In the genomic region with DNA sequence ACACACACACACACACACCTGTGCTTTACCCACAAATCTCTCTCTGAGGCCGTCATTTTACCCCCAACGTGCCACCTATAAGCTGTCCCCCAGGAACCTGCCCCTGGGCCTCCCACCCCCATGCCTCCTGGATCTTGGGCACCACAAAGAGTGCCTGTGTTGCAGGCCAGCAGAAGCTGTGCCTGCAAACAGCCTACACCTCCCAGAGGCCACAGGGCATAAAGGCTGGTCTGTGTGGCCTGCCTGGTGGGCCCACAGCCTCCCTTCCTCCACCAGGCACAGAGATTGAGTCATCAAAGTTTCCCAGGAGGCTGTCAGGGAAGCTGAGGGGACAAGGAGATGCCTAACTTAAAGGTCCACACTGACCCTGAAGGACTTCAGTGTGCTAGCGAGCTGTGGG, we compare ENCODE assay signal across 12 mouse cellular contexts.
A peak's percentile ranks its signal among the peaks of the same experiment; 100 is the strongest.
DNase-seq lines count a peak whose midpoint lies in the region; ATAC-seq lines count a peak whose summit lies in the region.
"Had no signal": no experiment of that assay in that cellular context is flagged by ENCODE, and none has a peak within 500 bp of the region (broad histone marks: within the 10 kb centered on the region; RNA-seq: fewer than 3 reads in every experiment).

No protein-coding gene starts in this region.

- H3K27ac ChIP-seq in heart, embryonic 14.5 days (replicated peaks in 1 of 2; ENCODE audit: control insufficient read depth in 1 of 2, insufficient read depth in 1 of 2, low read depth in 2 of 2, low read length in 2 of 2) = peak overlapping the region; percentile 41; a peak in 2 of 4 replicates
- H3K27ac ChIP-seq in midbrain, embryonic 11.5 days (ENCODE audit: low read depth, low read length) = no peak overlapping the region
- H3K27ac ChIP-seq in midbrain, embryonic 13.5 days = no peak overlapping the region
- no peak overlapping the region for H3K27ac ChIP-seq in hindbrain, embryonic 14.5 days
- peak overlapping the region; percentile 81; the same call in 1 of the 2 replicates for H3K27ac ChIP-seq in limb, embryonic 13.5 days
- H3K27ac ChIP-seq in liver, embryonic 12.5 days = no peak overlapping the region

- H3K27me3 ChIP-seq in heart, embryonic 14.5 days (ENCODE audit: control insufficient read depth, insufficient read depth, low read length) = no peaks in the 10 kb centered on the region
- no peaks in the 10 kb centered on the region for H3K27me3 ChIP-seq in midbrain, embryonic 11.5 days (ENCODE audit: control insufficient read depth, insufficient read depth, low read length)
- H3K27me3 ChIP-seq in midbrain, embryonic 13.5 days = no peaks in the 10 kb centered on the region
- H3K27me3 ChIP-seq in hindbrain, embryonic 14.5 days (ENCODE audit: control insufficient read depth, insufficient read depth, low read length) = no peaks in the 10 kb centered on the region
- H3K27me3 ChIP-seq in limb, embryonic 13.5 days = no peaks in the 10 kb centered on the region
- no peaks in the 10 kb centered on the region; the same call in 1 of the 2 replicates for H3K27me3 ChIP-seq in liver, embryonic 12.5 days (replicated peaks)

- H3K4me3 ChIP-seq in heart, embryonic 14.5 days (ENCODE audit: control insufficient read depth in 1 of 2, insufficient read depth in 1 of 2, low read depth in 1 of 2, low read length in 2 of 2) = no peak overlapping the region
- H3K4me3 ChIP-seq in midbrain, embryonic 11.5 days (ENCODE audit: low read depth, low read length) = no peak overlapping the region
- no peak overlapping the region for H3K4me3 ChIP-seq in midbrain, embryonic 13.5 days (replicated peaks)
- H3K4me3 ChIP-seq in hindbrain, embryonic 14.5 days (replicated peaks; ENCODE audit: low read length) = no peak overlapping the region
- no peak overlapping the region for H3K4me3 ChIP-seq in limb, embryonic 13.5 days
- no peak overlapping the region for H3K4me3 ChIP-seq in liver, embryonic 12.5 days

- 80% methylated on average over 3 of the region's 3 CpGs for WGBS in heart, embryonic 14.5 days
- WGBS in midbrain, embryonic 11.5 days = 70% methylated on average over 3 of the region's 3 CpGs
- 84% methylated on average over 3 of the region's 3 CpGs for WGBS in midbrain, embryonic 13.5 days
- 82% methylated on average over 3 of the region's 3 CpGs for WGBS in hindbrain, embryonic 14.5 days
- WGBS in limb, embryonic 13.5 days = 50% methylated on average over 3 of the region's 3 CpGs
- 67% methylated on average over 3 of the region's 3 CpGs for WGBS in liver, embryonic 12.5 days (ENCODE audit: insufficient replicate concordance)

- peaks cover 17 to 21% of the 10 kb centered on the region in 2 experiments for H3K4me1 ChIP-seq in heart, embryonic 14.5 days (ENCODE audit: control insufficient read depth in 2 of 2, insufficient read depth in 2 of 2, low read length in 2 of 2)
- no peaks in the 10 kb centered on the region for H3K4me1 ChIP-seq in midbrain, embryonic 11.5 days (ENCODE audit: control insufficient read depth, insufficient read depth, low read length)
- H3K4me1 ChIP-seq in midbrain, embryonic 13.5 days (replicated peaks) = no peaks in the 10 kb centered on the region
- H3K4me1 ChIP-seq in hindbrain, embryonic 14.5 days (replicated peaks; ENCODE audit: control insufficient read depth, insufficient read depth, low read length) = no peaks in the 10 kb centered on the region
- peaks cover 13% of the 10 kb centered on the region for H3K4me1 ChIP-seq in limb, embryonic 13.5 days
- peaks cover 16% of the 10 kb centered on the region for H3K4me1 ChIP-seq in liver, embryonic 12.5 days

- no peaks in the 10 kb centered on the region for H3K36me3 ChIP-seq in heart, embryonic 14.5 days (ENCODE audit: control insufficient read depth, insufficient read depth, low read length)
- no peaks in the 10 kb centered on the region for H3K36me3 ChIP-seq in midbrain, embryonic 11.5 days (ENCODE audit: control insufficient read depth, insufficient read depth, low read length)
- H3K36me3 ChIP-seq in midbrain, embryonic 13.5 days = no peaks in the 10 kb centered on the region
- no peaks in the 10 kb centered on the region for H3K36me3 ChIP-seq in hindbrain, embryonic 14.5 days (replicated peaks; ENCODE audit: control insufficient read depth, insufficient read depth)
- H3K36me3 ChIP-seq in limb, embryonic 13.5 days = no peaks in the 10 kb centered on the region
- H3K36me3 ChIP-seq in liver, embryonic 12.5 days = no peaks in the 10 kb centered on the region

- H3K9ac ChIP-seq in heart, embryonic 14.5 days (ENCODE audit: low read length) = no peak overlapping the region
- H3K9ac ChIP-seq in midbrain, embryonic 11.5 days (ENCODE audit: low read length) = no peak overlapping the region
- H3K9ac ChIP-seq in midbrain, embryonic 13.5 days (replicated peaks) = no peak overlapping the region
- H3K9ac ChIP-seq in hindbrain, embryonic 14.5 days = no peak overlapping the region
- no peak overlapping the region for H3K9ac ChIP-seq in limb, embryonic 13.5 days
- no peak overlapping the region for H3K9ac ChIP-seq in liver, embryonic 12.5 days

- DNase-seq in heart, postnatal 4 days = no peak
- peak; percentile 39 for DNase-seq in midbrain, embryonic 11.5 days (ENCODE audit: low spot score, missing footprints)
- no peak for DNase-seq in hindbrain, embryonic 14.5 days (ENCODE audit: low spot score)
- DNase-seq: cerebellum, postnatal 36 days; lung, adult 18-20 months; spleen, adult 18-20 months; thymus, adult 18-20 months had no signal

- no peak for ATAC-seq in heart, embryonic 14.5 days (ENCODE audit: insufficient number of reproducible peaks, insufficient read depth, low FRiP score, low read depth)
- ATAC-seq in midbrain, embryonic 11.5 days (ENCODE audit: low FRiP score) = no peak
- no peak for ATAC-seq in midbrain, embryonic 13.5 days
- peak; percentile 27; the same call in 1 of the 2 replicates for ATAC-seq in hindbrain, embryonic 14.5 days (ENCODE audit: low FRiP score)
- ATAC-seq in limb, embryonic 13.5 days (ENCODE audit: low FRiP score, low read depth) = peak; percentile 83
- no peak for ATAC-seq in megakaryocyte, adult 5-6 weeks (ENCODE audit: poor library complexity, severe bottlenecking)
- no peak for ATAC-seq in liver, embryonic 12.5 days

- no peaks in the 10 kb centered on the region for H3K9me3 ChIP-seq in heart, embryonic 14.5 days (ENCODE audit: control insufficient read depth, low read length)
- no peaks in the 10 kb centered on the region for H3K9me3 ChIP-seq in midbrain, embryonic 11.5 days (ENCODE audit: control insufficient read depth, low read length)
- H3K9me3 ChIP-seq in midbrain, embryonic 13.5 days = no peaks in the 10 kb centered on the region
- H3K9me3 ChIP-seq in hindbrain, embryonic 14.5 days (ENCODE audit: control insufficient read depth, low read length) = no peaks in the 10 kb centered on the region
- H3K9me3 ChIP-seq in limb, embryonic 13.5 days = no peaks in the 10 kb centered on the region
- no peaks in the 10 kb centered on the region for H3K9me3 ChIP-seq in liver, embryonic 12.5 days (replicated peaks)

- H3K4me2 ChIP-seq in heart, embryonic 14.5 days (ENCODE audit: low read length) = no peak overlapping the region
- no peak overlapping the region for H3K4me2 ChIP-seq in midbrain, embryonic 11.5 days
- H3K4me2 ChIP-seq in midbrain, embryonic 13.5 days (replicated peaks) = no peak overlapping the region
- H3K4me2 ChIP-seq in hindbrain, embryonic 14.5 days (replicated peaks) = no peak overlapping the region
- no peak overlapping the region for H3K4me2 ChIP-seq in limb, embryonic 13.5 days (replicated peaks)
- H3K4me2 ChIP-seq in liver, embryonic 12.5 days = no peak overlapping the region

Comparison
In these comparisons a context has a peak if more than half of its experiments do, and no peak if none do; other contexts are left out.
1. ATAC-seq: peak in hindbrain, embryonic 14.5 days (single experiment) and limb, embryonic 13.5 days (single experiment); none in heart, embryonic 14.5 days (single experiment), midbrain, embryonic 11.5 days (single experiment), midbrain, embryonic 13.5 days (single experiment), megakaryocyte, adult 5-6 weeks (single experiment) and liver, embryonic 12.5 days (single experiment).
2. H3K27ac ChIP-seq: peak in heart, embryonic 14.5 days (2 of 2) and limb, embryonic 13.5 days (single experiment); none in midbrain, embryonic 11.5 days (single experiment), midbrain, embryonic 13.5 days (single experiment), hindbrain, embryonic 14.5 days (single experiment) and liver, embryonic 12.5 days (single experiment).